Mouse (Mus musculus) intestine, embryonic 14.5 days (tissue): ENCODE data around the gene Mbd3. TPM values are rescaled to one million over a fixed set of nuclear protein-coding genes. Genes with fewer than 3 reads are reported as not detected.

Source experiments
- ATAC-seq: fragments of 200-750 bp; cut with Nextera tagmentation; replicated peaks from 2 replicates; pipeline ENCODE4 v1.8.0; 2017; ENCODE audit warnings: low read depth, moderate number of reproducible peaks, moderate TSS enrichment, moderate library complexity; ENCODE audit not compliant: low FRiP score, low TSS enrichment
- DNase-seq: peaks from one replicate; pipeline ENCODE4 v3.0.0-alpha.2; 2018; ENCODE audit warnings: low spot score
- H3K27ac ChIP-seq: fragments of 300-500 bp; sonication (generic); 2 replicates; pipeline ENCODE4 v1.5.1; 2014; ENCODE audit warnings: low read depth, mild to moderate bottlenecking, control low read depth
- H3K27me3 ChIP-seq: fragments of 300-500 bp; sonication (generic); replicated peaks from 2 replicates; pipeline ENCODE4 v1.6.1; 2014; ENCODE audit warnings: low read length, control low read depth; ENCODE audit not compliant: control insufficient read depth, insufficient read depth
- H3K36me3 ChIP-seq: fragments of 300-500 bp; sonication (generic); 2 replicates; pipeline ENCODE4 v1.6.1; 2014; ENCODE audit warnings: low read length, control low read depth; ENCODE audit not compliant: control insufficient read depth, insufficient read depth
- H3K4me1 ChIP-seq: fragments of 300-500 bp; sonication (generic); replicated peaks from 2 replicates; pipeline ENCODE4 v1.6.1; 2014; ENCODE audit warnings: low read length, control low read depth, mixed read lengths; ENCODE audit not compliant: control insufficient read depth, insufficient read depth
- H3K4me2 ChIP-seq: fragments of 300-500 bp; sonication (generic); 2 replicates; pipeline ENCODE4 v1.6.1; 2014; ENCODE audit warnings: low read length
- H3K4me3 ChIP-seq: fragments of 300-500 bp; sonication (generic); 2 replicates; pipeline ENCODE4 v1.5.1; 2014; ENCODE audit warnings: low read depth, low read length, control low read depth, mixed read lengths
- H3K9ac ChIP-seq: fragments of 300-500 bp; sonication (generic); 2 replicates; pipeline ENCODE4 v1.6.1; 2014; ENCODE audit warnings: mild to moderate bottlenecking, low read length
- H3K9me3 ChIP-seq: fragments of 300-500 bp; sonication (generic); 2 replicates; pipeline ENCODE4 v1.6.1; 2016; ENCODE audit warnings: low read length, control low read depth; ENCODE audit not compliant: control insufficient read depth
- WGBS: fragments of 180-500 bp; shearing (Covaris S2); extraction: QIAGEN DNeasy Blood & Tissue Kit; methylation state at CpG from one replicate; pipeline ENCODE4 v1.1.7; 2014; 5-methylcytosine and 5-hydroxymethylcytosine counted together
- polyA plus RNA-seq: library from polyadenylated mRNA; unstranded; fragments of >200 nt; fragmentation: Nextera tagmentation; extraction: Ambion mirVana; gene quantifications from 2 replicates; pipeline ENCODE4 v1.2.1, GENCODE M21; 2014

Gene Mbd3
- polyA plus RNA-seq, 1 experiment from 2014 or later = 203 TPM

DNA sequence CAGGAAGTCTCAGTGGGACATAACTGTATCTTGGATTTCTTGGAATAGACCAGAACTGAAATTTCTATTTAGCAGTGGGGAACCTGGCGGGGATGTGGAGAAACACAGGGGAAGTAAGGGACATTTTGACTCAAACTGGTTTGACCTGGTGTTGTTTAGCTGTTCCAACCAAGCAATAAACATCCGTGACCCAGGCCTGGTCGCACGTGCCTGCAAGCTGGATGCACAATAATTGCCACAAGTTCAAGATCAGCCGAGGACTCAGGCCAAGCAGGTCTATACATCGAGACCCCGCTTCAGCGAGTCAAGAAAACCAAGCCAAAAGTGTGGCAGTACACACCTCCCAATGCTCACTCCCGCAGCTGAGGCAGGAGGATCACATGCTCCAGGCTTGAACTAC, 27.4 kb downstream of the Mbd3 start:
- DNase-seq (no peak), ATAC-seq (no peak)
- H3K9me3 ChIP-seq = no peaks in the 10 kb centered on the region
- no peak overlapping the region for H3K27ac ChIP-seq
- H3K9ac ChIP-seq = no peak overlapping the region
- no peaks in the 10 kb centered on the region for H3K36me3 ChIP-seq
- WGBS = 48% methylated on average over 9 of the region's 9 CpGs
- 0 out of 2 replicates have a peak overlapping the region, but pooled peaks have one; percentile 13 for H3K4me3 ChIP-seq
- no peaks in the 10 kb centered on the region for H3K27me3 ChIP-seq
- peak overlapping the region; percentile 38 for H3K4me2 ChIP-seq
- peaks cover 4% of the 10 kb centered on the region; the same call in 1 of the 2 replicates for H3K4me1 ChIP-seq

DNA sequence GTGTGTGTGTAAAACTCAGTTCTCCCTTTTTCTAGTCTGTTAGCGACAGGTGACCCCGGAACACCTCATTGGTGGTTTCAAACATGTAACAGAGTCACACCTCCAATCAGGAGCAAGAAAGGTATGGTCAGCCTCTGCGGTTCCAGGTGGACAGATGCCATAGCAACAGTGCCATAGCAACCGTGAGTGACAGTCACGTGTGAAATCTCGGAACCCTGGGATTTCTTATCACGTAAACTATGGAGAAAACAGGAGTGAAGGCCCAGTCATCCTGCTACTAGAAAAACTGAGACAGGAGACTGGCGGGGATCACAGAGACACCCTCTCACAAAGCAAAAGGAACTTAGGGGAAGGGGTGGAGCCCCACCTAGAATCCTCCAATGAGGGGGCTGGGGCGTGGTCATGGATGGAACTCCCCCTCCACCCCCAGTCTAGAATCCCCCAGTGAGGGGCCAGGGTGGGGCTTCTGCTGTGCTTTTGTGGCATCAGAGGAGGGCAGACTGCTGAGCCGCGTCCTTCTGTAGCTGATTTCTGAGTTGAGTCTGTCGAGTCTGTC, 27.9 kb downstream of the Mbd3 start:
- 4% methylated on average over 12 of the region's 12 CpGs for WGBS
- DNase-seq = peak; percentile 73
- Histone ChIP-seq H3K4me2 (peak overlapping the region; percentile 38), H3K9me3 (no peaks in the 10 kb centered on the region), H3K27ac (no peak overlapping the region), H3K36me3 (no peaks in the 10 kb centered on the region), H3K4me3 (peak overlapping the region; percentile 13; the same call in 1 of the 2 replicates), H3K27me3 (no peaks in the 10 kb centered on the region), H3K4me1 (peaks cover 4% of the 10 kb centered on the region; the same call in 1 of the 2 replicates), H3K9ac (peak overlapping the region; percentile 22; the same call in 1 of the 2 replicates)
- ATAC-seq = 0 out of 2 replicates have a peak, but pooled peaks have one; percentile 42

DNA sequence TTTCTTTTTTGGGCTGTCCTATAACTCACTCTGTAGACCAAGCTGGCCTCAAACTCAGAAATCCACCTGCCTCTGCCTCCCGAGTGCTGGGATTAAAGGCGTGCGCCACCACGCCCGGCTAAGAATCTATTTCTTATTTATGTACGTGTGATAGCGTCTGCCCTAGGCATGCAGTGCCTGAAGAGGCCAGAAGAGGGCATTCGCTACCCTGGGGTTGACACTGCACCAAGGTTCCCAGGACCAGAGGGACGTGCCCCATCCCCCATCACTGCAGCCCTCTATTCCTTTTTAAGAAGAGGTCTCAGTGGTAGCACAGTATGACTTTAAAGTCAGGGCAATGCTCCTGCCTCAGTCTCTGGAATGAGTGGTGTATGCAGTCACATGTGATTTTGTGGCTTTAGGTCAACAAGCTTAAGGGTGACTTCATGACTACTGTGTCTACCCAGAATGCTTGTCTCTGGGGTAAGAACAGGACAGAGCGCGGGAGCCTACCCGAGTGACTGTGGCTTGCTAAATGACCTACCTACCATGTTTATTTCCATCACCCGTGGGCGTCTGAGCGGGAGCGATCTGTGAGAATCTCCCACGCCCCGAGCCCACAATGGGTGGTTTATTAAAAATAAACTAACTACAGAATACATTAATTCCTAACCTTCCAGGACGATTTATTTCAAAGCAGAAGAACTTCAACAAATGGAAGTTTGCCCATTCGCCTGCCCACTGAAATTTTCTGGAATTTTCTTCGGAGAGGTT, 29.2 kb downstream of the Mbd3 start:
- 78% methylated on average over 21 of the region's 21 CpGs for WGBS
- H3K4me1 ChIP-seq = peaks cover 4% of the 10 kb centered on the region; the same call in 1 of the 2 replicates
- H3K27ac ChIP-seq = no peak overlapping the region
- H3K27me3 ChIP-seq = no peaks in the 10 kb centered on the region
- no peaks in the 10 kb centered on the region for H3K36me3 ChIP-seq
- H3K9ac ChIP-seq = no peak overlapping the region
- no peaks in the 10 kb centered on the region for H3K9me3 ChIP-seq
- no peak overlapping the region for H3K4me2 ChIP-seq
- H3K4me3 ChIP-seq = no peak overlapping the region
- ATAC-seq (no peak), DNase-seq (no peak)

DNA sequence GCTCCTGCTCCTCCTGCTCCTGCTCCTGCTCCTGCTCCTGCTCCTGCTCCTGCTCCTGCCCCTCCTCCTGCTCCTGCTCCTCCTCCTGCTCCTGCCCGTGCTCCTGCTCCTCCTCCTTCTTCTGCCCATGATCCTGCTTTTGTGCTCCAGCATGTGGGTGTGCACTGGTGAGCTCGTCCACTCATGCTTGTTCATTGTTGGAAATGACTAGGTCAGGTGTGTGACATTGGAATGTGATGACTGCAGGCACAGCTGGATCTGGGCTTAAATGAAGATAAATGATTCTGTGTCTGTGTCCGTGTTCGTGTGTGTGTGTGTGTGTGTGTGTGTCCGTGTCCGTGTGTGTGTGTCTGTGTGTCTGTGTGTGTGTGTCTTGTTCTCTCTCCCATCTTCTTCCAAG, 31.0 kb downstream of the Mbd3 start:
- no peak for ATAC-seq
- 90% methylated on average over 6 of the region's 6 CpGs for WGBS
- DNase-seq = no peak
- no peak overlapping the region for H3K9ac ChIP-seq
- peaks cover 4% of the 10 kb centered on the region; the same call in 1 of the 2 replicates for H3K4me1 ChIP-seq
- H3K27me3 ChIP-seq = peaks cover 7% of the 10 kb centered on the region; the same call in 1 of the 2 replicates
- no peak overlapping the region for H3K4me3 ChIP-seq
- H3K4me2 ChIP-seq = no peak overlapping the region
- H3K36me3 ChIP-seq = no peaks in the 10 kb centered on the region
- no peaks in the 10 kb centered on the region for H3K9me3 ChIP-seq
- H3K27ac ChIP-seq = no peak overlapping the region

DNA sequence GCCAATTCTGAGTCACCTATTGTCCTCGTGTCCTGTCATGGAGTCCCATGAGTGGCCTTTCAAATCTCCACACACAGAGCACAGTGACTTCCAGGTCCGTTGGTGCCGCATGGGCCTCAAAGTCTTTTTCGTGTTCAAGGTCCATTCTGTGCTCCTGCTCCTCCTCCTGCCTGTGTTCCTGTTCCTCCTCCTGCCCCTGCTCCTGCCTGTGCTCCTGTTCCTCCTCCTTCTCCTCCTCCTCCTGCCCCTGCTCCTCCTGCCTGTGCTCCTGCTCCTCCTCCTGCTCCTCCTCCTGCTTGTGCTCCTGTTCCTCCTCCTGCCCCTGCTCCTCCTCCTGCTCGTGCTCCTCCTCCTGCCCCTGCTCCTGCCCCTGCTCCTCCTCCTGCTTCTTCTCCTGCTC, 31.4 kb downstream of the Mbd3 start:
- Histone ChIP-seq H3K4me1 (peaks cover 4% of the 10 kb centered on the region; the same call in 1 of the 2 replicates), H3K9me3 (no peaks in the 10 kb centered on the region), H3K36me3 (no peaks in the 10 kb centered on the region), H3K9ac (no peak overlapping the region), H3K27ac (no peak overlapping the region), H3K27me3 (peaks cover 7% of the 10 kb centered on the region; the same call in 1 of the 2 replicates), H3K4me2 (no peak overlapping the region), H3K4me3 (no peak overlapping the region)
- WGBS = 57% methylated on average over 5 of the region's 5 CpGs
- ATAC-seq (no peak), DNase-seq (no peak)

DNA sequence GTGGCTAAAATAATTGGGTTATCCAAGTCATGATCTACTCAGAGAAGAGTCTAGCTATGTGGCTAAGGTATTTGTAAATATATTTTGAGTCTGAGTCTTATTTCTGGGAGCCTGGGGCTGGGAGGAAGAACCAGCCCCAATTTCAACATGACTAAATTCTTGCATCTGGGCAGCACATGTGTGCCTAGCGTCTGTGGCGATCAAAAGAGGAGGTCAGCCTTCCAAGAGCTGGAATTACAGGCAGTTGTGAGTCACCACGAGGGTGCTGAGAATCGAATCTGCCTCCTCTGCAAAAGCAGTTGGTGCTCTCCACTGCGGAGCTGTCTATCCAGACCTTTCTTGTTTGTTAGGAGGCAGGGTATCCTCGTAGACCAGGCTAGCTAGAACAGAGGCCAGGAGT, 33.6 kb downstream of the Mbd3 start:
- Histone ChIP-seq H3K4me2 (no peak overlapping the region), H3K4me3 (no peak overlapping the region), H3K27ac (no peak overlapping the region), H3K27me3 (peaks cover 7% of the 10 kb centered on the region; the same call in 1 of the 2 replicates), H3K9me3 (no peaks in the 10 kb centered on the region), H3K4me1 (no peaks in the 10 kb centered on the region), H3K36me3 (no peaks in the 10 kb centered on the region), H3K9ac (no peak overlapping the region)
- DNase-seq (no peak), ATAC-seq (no peak)
- WGBS = 67% methylated on average over 6 of the region's 6 CpGs

DNA sequence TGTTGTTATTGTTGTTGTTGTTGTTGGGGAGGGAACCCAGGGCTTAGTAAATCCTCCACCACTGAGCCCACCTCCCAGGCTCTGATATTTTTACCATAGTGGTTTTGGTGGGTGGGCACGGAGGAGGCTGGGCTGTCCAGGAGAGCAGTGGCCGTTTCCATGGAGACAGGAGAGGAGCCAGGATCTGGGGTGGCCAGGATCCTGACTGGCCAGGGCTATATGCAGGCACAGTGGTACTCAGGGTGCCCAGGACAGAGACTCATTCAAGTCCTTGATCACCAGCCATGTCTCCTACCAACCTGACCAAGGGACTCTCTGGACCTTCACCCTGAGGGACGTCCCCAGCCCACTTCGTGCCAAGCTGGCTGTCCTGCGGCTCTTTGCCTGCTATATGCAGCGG, 35.6 kb downstream of the Mbd3 start:
- no peak for DNase-seq
- Histone ChIP-seq H3K4me1 (no peaks in the 10 kb centered on the region), H3K4me3 (no peak overlapping the region), H3K9me3 (no peaks in the 10 kb centered on the region), H3K27ac (no peak overlapping the region), H3K27me3 (peaks cover 14% of the 10 kb centered on the region), H3K36me3 (no peaks in the 10 kb centered on the region), H3K9ac (no peak overlapping the region), H3K4me2 (no peak overlapping the region)
- ATAC-seq = no peak
- WGBS = 49% methylated on average over 6 of the region's 6 CpGs

DNA sequence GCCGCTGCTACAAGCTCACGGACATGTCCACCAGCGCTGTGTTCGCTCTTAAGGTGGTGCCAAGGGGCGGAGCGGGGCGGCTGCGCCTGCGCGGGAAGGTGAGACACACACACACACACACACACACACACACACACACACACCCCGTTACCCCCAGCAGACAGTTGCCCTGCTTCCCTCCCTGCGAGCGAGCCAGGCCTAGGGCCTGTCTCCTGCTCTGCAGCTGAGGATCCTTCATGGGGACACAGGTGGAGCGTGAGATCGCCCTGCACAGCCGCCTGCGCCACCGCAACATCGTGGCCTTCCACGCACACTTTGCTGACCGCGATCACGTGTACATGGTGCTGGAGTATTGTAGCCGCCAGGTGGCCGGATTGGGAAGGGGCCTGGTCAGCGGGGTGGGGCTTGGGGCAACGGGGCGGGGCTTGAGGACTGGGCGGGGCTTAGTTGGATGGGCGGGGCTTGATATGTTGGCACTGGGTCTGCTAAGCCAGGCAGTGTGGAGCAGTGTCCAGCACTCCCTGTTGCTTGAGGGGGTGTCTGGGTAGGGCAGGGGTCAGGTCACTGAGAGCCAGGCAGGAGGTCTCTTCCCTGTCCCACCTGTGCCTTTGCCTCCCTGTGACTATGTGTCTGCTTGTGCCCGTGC, 41.2 kb downstream of the Mbd3 start:
- H3K27ac ChIP-seq = no peak overlapping the region
- no peak for DNase-seq
- no peaks in the 10 kb centered on the region for H3K9me3 ChIP-seq
- ATAC-seq = peak; percentile 59
- peak overlapping the region; percentile 25 for H3K4me3 ChIP-seq
- no peaks in the 10 kb centered on the region for H3K36me3 ChIP-seq
- peaks cover 52% of the 10 kb centered on the region for H3K27me3 ChIP-seq
- 6% methylated on average over 31 of the region's 31 CpGs for WGBS
- H3K4me2 ChIP-seq = peak overlapping the region; percentile 40
- H3K9ac ChIP-seq = no peak overlapping the region
- H3K4me1 ChIP-seq = peaks cover 10% of the 10 kb centered on the region; the same call in 1 of the 2 replicates
